Mouse (Mus musculus): ENCODE measurements around the gene Sim1.

Sim1 gene

DNA sequence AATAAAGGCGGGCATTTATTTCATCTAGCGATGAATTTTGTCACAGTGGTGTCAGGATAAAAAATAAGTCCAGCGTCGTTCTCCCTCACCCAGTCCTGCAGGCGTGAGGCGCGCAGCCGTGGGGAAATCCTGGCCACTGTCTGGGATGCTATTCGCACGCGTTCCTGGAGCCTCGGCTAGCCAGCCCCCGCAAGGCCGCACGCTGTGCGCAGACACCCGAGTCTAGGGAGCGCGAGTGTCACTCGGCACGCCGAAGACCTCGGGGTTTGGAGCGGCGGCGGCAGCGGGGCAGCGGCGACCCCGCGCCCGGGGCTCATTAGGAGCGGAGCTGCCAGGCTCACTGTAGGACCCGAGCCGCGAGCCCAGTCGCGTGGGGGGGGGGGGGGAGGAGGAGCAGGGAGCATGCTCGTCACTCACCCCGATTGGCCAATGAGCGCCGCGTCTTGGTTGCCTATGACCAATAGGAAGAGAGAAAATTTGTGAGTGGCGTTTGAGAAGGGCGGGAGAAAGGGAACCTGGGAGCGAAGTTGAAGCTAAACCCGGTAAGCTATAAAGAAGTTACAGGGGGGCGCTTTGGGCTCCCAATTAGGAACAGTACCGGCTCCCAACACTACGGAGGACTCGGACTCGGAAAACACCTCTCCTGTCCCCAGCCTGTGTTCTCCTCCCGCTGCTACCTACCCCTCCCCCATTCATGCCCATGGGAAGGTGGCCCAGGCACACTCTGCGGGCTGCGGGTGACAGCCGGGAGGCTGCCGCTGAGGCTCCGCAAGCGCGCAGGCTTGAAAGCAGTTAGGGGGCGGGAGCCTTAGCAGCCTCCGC, at the start of gene Sim1:
Gene Sim1 (plus strand): TSS at position 585 of the 822 bp plus-strand sequence.
- DNase-seq (ENCODE audit: low read depth, low spot score) = no peak

GRCm38 (mm10) chr10:50868202-50868601, 26.4 kb upstream of the Sim1 start:
- no peak for DNase-seq (ENCODE audit: low read depth, low spot score)

GRCm38 (mm10) chr10:50876952-50877351, 17.6 kb upstream of the Sim1 start:
- DNase-seq (ENCODE audit: low read depth, low spot score) = no peak

DNA sequence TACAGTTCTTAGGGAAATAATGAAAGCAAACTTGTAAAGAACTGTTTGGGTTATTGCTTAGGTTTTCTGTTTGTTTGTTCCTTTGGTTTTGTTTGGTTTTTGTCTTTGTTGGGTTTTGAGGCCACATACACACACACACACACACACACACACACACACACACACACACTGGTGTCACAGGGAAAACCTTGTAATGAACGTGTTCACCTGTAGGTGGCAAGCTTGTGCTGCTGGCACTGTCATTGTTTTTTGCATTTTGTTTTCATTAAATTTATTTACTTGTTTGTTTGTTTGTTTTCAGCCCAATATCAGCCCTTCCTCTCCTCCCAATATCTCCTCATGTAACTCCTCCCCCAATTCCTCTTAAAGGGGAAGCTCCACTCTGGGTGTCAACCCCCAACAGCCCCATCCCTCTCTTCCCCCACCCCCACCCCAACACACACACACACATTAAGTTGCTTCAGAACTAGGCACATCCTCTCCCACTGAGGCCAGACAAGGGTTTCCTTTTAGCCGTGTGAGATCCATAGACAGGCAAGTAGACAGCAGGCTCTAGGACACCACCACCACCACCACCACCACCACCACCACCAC, 13.0 kb upstream of the Sim1 start:
- no peak for DNase-seq (ENCODE audit: low read depth, low spot score)

DNA sequence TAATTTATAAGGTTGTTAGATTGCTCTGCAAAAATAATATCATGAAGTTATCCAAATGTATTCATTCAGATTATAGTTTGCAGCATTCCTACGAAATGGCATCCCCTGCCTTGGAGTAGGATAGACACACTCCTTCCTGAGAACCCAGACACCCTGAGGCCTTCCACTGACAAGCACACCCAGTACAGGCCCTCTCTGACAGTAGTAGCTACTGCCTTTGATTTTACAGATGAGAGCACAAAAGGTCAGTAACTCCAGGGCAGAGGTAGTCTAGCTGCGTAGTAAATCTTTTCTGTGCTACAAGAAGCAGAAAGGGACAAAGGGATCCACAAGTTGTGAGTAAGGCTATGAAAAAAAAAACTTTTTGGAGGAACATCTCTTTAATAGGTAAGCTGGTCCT, 12.2 kb upstream of the Sim1 start:
- DNase-seq (ENCODE audit: low read depth, low spot score) = no peak

GRCm38 (mm10) chr10:50886305-50886704, 8.2 kb upstream of the Sim1 start:
- no peak for DNase-seq (ENCODE audit: low read depth, low spot score)

DNA sequence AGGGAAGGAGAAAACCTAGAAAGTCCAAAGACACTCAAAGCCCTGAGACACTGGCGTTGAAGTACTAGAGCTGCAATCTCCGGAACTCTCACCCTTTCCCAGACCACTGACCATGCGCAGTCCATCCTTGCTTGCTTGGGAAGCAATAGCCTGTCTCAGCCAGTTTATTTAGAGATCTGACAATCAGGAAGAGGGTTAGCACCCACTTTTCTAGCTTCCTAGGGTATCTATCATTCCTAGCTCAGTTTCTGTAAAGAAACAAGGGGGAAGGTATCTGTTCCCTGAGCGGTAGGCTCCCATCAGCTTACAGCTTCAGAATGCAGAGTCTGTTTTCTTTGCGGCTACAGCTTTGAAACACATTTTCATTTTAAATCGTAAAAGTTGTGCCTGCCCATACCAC, 3.9 kb upstream of the Sim1 start:
- DNase-seq (ENCODE audit: low read depth, low spot score) = no peak

DNA sequence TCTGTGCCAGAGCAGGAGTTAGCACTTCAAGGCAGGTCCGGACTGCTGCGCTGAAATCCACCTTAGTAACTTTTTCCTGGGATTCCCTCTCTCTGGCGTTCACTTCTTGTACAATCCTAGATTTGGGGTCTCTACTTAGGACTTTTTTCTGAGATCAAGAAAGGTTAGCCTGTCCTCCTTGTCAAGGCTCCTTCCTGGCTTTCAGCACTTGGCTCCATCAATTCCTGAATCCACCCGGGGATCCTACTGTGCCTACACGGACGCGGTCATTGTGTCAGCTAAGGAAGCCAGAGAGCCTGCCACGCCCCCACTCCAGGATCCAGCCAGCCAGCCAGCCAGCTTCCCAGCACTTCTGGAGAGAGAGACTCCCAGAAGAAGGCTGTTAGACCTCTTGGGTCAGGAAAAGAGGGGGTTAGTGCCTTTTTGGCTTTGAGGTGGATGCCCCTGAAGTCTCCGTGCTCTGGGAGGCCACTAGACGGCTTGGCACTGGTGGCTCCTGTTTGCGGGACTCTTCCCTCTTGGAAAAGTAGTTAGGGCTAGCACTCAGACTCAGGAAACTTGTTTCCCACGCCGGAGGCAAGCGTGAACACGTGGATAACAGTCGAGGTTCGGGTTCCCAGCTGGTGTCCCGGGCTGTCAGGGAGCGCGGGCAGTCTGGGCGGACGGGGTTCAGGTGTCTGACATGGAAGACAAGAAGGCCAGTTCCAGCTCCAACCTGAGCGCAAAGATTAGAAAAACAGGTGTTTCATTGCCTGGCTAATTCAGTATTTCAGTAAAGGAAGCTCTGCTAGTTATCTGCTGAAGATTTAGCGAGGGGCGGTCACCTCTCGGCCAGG, 2.5 kb upstream of the Sim1 start:
- DNase-seq (ENCODE audit: low read depth, low spot score) = no peak

DNA sequence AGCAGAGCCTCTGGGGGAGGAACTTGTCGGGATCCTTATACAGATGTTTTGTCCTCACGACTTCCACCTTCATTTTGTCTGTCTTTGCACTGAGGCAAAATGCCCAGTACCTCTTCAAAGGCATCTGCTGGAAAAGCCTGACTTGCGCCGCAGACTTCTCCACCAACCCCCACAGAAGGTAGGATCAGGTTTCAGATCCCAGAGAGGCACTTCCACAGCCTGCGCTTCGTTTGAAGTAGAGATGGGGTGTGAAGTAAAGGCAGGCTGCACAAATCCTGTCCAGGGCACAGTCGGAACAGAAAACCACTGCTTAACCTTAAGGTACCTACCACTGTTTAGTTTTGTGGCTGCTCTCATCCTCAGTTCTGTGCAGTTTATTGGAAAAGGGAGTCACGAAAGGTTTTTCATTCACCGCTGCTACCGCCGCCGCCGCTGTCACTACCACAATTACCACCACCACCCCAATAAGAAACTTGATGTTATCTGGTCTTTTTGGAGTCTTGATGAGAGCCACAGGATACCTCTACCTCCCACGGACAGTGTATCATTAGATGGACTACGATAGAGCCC, 1.7 kb upstream of the Sim1 start:
- DNase-seq (ENCODE audit: low read depth, low spot score) = no peak

DNA sequence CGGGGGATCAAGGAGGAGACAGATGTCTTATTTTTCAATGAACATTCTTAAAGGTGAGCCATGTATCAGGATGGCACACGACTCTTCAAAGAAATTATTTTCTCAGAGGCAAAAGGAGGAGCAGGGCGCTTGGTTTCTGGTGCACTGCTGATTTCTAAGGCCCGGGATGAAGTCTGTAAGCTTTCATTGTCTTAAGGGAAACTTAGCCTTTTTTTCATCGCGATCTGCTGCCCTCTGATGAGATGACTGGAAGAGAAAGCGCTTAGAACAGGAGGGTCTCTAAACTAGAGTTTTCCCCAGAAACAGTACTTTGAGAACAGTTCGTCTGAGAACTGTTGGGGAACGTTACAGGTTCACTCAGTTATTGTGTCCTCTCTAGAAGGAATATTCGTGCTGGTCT, 1.0 kb upstream of the Sim1 start:
- DNase-seq (ENCODE audit: low read depth, low spot score) = no peak

- no peak for DNase-seq (ENCODE audit: low read depth, low spot score)
These were observed 687 bp downstream of the Sim1 start for GRCm38 (mm10) chr10:50895091-50895790.

- no peak for DNase-seq (ENCODE audit: low read depth, low spot score)
These were observed 1.6 kb downstream of the Sim1 start for GRCm38 (mm10) chr10:50895881-50896766.

- no peak for DNase-seq (ENCODE audit: low read depth, low spot score)
These were observed 2.3 kb downstream of the Sim1 start for GRCm38 (mm10) chr10:50896767-50897390.

GRCm38 (mm10) chr10:50897530-50898471, 3.2 kb downstream of the Sim1 start:
- no peak for DNase-seq (ENCODE audit: low read depth, low spot score)

GRCm38 (mm10) chr10:50898621-50899020, 4.1 kb downstream of the Sim1 start:
- DNase-seq (ENCODE audit: low read depth, low spot score) = no peak

DNA sequence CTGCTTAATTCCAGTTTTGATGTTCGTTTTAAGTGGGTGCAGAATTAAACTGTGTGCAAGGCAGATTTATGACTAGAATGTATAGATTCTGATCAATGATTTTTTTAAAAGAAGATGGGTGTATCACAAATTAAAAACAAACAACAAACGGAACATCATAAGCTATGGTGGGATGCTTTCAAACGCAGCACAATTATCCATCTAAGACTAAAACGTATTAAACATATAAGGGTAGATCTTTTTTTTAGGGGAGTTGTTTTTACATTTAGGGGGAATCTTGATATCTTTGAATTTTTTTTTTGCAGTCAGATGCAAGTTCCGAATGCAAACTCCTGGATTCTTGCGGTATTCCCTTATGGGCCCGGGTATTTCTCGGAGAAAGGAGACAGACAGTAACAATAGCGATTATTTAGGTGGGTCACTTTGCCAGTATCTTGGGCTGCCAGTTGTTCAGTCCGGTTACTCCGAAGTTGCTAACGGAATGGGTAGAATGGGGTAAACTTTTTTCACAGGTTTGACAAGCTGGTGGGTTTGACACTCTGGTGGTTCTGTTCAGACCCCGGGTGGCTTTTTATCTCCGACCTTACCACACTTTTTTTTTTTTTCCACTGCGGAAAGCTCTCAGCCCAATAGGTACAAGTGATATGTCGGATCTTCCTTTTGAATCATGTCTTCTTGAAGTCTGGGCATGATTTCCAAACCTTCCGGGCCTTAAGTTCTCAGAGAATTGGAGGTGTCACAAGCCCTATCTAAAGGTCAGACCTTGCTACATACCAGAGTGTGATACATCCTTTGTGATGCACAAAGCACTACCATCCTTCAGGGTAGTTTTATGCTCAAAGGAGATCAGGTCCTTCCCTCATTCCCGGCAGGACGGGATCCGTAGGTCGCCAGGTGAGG, 5.5 kb downstream of the Sim1 start:
- no peak for DNase-seq (ENCODE audit: low read depth, low spot score)

- no peak for DNase-seq (ENCODE audit: low read depth, low spot score)
These were observed 6.4 kb downstream of the Sim1 start for GRCm38 (mm10) chr10:50900746-50901600.

Measured in telencephalon, adult 2 months (tissue).